Mouse (Mus musculus): ENCODE results near the gene Vps16.

DNA sequence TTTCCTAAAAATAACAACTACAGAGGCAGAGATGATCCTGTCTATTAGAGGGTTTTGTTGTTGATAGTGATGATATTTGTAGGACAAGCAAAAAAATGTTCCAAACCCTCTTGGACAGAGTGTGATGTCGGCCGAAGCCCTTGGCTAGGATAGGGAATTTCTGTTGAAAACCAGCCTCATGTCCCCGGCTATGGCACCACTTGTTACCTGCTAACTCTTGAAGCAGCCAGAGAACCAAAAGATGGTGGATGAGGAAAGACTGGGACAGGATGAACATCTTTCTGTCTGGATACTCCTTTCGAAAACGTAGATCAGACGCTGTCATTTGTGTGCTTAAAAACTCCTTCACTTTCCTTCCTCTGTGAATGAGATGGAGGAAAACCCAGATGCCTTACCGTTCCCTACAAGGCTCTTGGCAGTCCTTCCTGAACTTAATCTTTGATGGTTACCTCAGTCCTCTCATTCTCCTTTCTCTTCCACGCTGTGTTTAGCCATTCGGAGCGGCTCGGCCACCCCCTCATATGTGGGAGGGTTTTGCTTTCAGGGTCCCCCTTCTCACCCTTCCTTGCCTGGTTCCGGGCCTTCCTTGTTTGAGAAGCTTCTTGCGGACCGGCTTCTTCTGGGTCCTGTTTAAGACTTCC, 27.1 kb downstream of the Vps16 start:
- TF ChIP-seq GATA1 (IDR thresholded peaks at IDR 0.05; ENCODE audit: low read length) = no peak
- TF ChIP-seq TAL1 (IDR thresholded peaks at IDR 0.05; ENCODE audit: low read length) = no peak

All from erythroblast, embryonic 14.5 days (primary cell).